Mouse (Mus musculus): ENCODE measurements around the gene Mark2. TPM values are rescaled to one million over a fixed set of nuclear protein-coding genes. Genes with fewer than 3 reads are reported as not detected.

The Mark2 gene
- polyA plus RNA-seq, 1 experiment from 2014 or later, result 63.8 TPM

DNA sequence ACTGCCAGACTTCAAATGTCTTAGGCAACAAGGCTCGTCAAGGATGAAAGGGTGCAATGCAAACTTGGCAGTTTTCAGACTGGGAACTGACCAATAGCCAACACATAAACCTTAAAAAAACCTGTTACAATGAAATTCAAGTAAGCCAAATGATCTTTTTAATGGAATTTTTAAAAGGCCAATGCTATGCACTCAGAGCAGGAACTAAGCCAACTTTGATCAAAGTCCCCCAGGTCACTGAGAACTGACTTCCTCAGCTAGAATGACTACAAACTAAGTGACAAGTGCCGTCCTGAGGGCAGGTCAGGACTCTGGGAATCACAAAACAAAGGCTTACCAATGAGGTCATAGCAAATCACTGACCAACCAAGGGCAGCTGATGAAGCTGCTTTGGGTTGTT is 21.5 kb downstream of the Mark2 start:
- no peaks in the 10 kb centered on the region for H3K27me3 ChIP-seq
- H3K9me3 ChIP-seq, result no peaks in the 10 kb centered on the region
- no peak overlapping the region for H3K27ac ChIP-seq (replicated peaks)
- ATAC-seq (ENCODE audit: low FRiP score, low read depth), result no peak
- 78% methylated on average over 2 of the region's 2 CpGs for WGBS
- no peak overlapping the region for H3K4me2 ChIP-seq (replicated peaks)
- H3K9ac ChIP-seq (replicated peaks), result no peak overlapping the region
- H3K4me1 ChIP-seq, result peaks cover 6% of the 10 kb centered on the region; the same call in 1 of the 2 replicates
- H3K36me3 ChIP-seq, result no peaks in the 10 kb centered on the region
- no peak overlapping the region for H3K4me3 ChIP-seq

DNA sequence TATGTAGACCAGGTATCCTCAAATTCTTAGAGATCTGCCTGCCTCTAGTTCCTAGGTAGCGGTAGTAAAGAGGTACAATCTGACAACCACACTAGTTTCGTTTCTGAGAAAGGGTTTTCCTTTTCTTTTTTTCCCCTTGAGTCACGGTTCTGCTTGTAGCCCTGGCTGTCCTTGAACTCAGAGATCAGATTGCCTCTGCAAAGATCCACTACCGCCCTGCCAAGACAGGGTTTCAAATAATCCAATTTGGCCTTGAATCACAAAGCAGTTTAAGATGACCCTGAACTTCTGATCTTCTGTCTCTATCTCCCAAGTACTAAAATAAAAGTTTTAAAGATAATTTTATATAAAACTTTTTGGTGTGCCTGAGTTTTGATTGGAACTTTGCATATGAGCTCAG is 23.9 kb downstream of the Mark2 start:
- no peak for ATAC-seq (ENCODE audit: low FRiP score, low read depth)
- Histone ChIP-seq H3K27ac (replicated peaks) (no peak overlapping the region), H3K9ac (replicated peaks) (no peak overlapping the region), H3K4me2 (replicated peaks) (no peak overlapping the region), H3K36me3 (no peaks in the 10 kb centered on the region), H3K27me3 (no peaks in the 10 kb centered on the region), H3K4me3 (no peak overlapping the region), H3K4me1 (peaks cover 8% of the 10 kb centered on the region; the same call in 1 of the 2 replicates), H3K9me3 (no peaks in the 10 kb centered on the region)
- 86% methylated on average over 4 of the region's 4 CpGs for WGBS

DNA sequence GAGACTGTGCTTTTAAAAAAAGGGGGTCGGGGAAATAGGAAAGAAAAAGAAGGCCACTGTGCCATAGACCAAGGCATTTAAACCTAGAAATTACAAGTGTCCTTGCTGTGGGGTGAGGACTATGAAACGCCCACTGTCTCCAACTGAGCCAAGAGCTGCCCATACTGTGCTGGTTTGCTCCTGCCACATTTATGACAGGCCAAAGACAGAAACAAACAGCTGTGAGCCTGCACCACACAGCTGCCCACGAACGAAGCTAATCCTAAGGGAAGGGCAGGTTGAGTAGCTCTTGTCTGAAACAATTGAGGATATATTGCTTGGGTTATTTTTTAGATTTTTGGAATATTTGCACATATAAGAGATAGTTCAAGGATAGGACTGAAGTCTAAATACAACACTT is 24.8 kb downstream of the Mark2 start:
- Histone ChIP-seq H3K4me2 (replicated peaks) (no peak overlapping the region), H3K9me3 (no peaks in the 10 kb centered on the region), H3K4me3 (no peak overlapping the region), H3K9ac (replicated peaks) (no peak overlapping the region), H3K36me3 (no peaks in the 10 kb centered on the region), H3K27ac (replicated peaks) (no peak overlapping the region), H3K4me1 (peaks cover 8% of the 10 kb centered on the region; the same call in 1 of the 2 replicates), H3K27me3 (no peaks in the 10 kb centered on the region)
- no peak for ATAC-seq (ENCODE audit: low FRiP score, low read depth)
- 83% methylated on average over 4 of the region's 4 CpGs for WGBS

DNA sequence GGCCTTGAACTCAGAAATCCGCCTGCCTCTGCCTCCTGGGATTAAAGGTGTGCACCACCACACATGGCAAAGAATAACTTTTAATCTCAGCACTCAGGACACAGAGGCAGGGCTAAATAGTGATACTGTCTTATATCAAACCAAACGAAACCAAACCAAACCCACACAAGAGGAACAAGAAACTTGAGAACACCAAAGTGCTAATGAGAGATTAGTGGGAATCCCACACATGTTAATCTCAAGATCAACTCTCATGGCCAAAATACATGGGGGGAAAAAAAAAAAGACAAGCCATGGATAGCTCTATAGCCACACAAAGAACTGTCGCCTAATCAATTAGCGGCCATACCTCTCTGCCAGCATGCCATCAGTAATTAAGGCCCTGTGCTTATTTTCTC is 26.1 kb downstream of the Mark2 start:
- no peaks in the 10 kb centered on the region for H3K9me3 ChIP-seq
- no peak for ATAC-seq (ENCODE audit: low FRiP score, low read depth)
- H3K4me2 ChIP-seq (replicated peaks), result no peak overlapping the region
- H3K4me1 ChIP-seq, result peaks cover 18% of the 10 kb centered on the region
- H3K27ac ChIP-seq (replicated peaks), result no peak overlapping the region
- H3K27me3 ChIP-seq, result no peaks in the 10 kb centered on the region
- H3K36me3 ChIP-seq, result no peaks in the 10 kb centered on the region
- 90% methylated on average over 4 of the region's 4 CpGs for WGBS
- H3K4me3 ChIP-seq, result no peak overlapping the region
- no peak overlapping the region for H3K9ac ChIP-seq (replicated peaks)

DNA sequence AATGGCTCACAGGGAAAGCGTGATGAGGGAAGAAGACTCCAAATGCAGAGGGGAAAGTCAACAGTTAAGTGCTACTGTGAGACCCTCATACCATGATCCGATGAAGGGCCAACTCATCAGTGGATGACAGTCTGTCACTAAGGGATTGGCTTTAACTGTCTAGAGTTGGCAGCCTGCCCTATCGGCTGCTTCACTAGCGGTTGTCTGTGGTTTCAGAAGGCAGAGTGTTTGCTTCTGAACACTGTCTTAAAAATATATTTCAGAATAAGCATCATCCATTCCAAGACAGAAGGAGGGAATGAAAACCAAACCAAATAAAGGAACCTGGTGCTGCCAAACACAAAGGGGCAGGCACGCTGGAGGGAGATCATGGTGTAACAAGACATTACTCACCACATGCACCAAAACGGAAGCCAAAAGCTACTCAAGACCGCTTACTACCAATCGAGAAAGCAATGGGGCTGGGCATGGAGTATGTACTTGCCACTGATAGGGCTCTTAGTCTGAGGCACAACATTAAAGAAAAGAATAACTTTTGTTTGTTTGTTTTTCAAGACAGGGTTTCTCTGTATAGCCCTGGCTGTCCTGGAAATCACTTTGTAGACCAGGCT is 26.6 kb downstream of the Mark2 start:
- Histone ChIP-seq H3K9me3 (no peaks in the 10 kb centered on the region), H3K9ac (replicated peaks) (no peak overlapping the region), H3K27me3 (no peaks in the 10 kb centered on the region), H3K4me1 (peaks cover 23% of the 10 kb centered on the region), H3K36me3 (no peaks in the 10 kb centered on the region), H3K27ac (replicated peaks) (no peak overlapping the region), H3K4me3 (no peak overlapping the region), H3K4me2 (replicated peaks) (no peak overlapping the region)
- no peak for ATAC-seq (ENCODE audit: low FRiP score, low read depth)
- WGBS, result 94% methylated on average over 8 of the region's 8 CpGs

DNA sequence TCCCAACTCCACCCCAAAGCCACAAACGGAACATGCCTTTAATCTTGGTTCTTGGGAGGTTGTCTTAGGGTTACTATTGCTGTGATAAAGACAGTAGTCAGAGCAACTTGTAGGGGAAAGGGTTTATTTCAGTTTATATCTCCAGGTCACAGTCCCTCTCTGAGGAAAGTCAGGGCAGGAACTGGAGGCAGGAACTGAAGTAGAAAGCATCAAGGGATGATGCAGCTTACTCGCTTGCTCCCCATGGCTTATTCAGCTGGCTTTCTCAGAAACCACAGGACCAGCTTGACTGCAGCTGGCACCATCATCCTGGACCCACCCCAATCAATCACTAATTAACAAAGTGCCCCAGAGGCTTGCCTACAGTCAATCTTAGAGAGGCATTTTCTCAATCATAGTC is 28.0 kb downstream of the Mark2 start:
- ATAC-seq (ENCODE audit: low FRiP score, low read depth), result no peak
- whole genome bisulfite sequencing, result 89% methylated on average over 2 of the region's 2 CpGs
- Histone ChIP-seq H3K4me1 (peaks cover 32% of the 10 kb centered on the region), H3K4me3 (no peak overlapping the region), H3K36me3 (no peaks in the 10 kb centered on the region), H3K4me2 (replicated peaks) (no peak overlapping the region), H3K27me3 (no peaks in the 10 kb centered on the region), H3K9me3 (no peaks in the 10 kb centered on the region), H3K9ac (replicated peaks) (no peak overlapping the region), H3K27ac (replicated peaks) (no peak overlapping the region)

DNA sequence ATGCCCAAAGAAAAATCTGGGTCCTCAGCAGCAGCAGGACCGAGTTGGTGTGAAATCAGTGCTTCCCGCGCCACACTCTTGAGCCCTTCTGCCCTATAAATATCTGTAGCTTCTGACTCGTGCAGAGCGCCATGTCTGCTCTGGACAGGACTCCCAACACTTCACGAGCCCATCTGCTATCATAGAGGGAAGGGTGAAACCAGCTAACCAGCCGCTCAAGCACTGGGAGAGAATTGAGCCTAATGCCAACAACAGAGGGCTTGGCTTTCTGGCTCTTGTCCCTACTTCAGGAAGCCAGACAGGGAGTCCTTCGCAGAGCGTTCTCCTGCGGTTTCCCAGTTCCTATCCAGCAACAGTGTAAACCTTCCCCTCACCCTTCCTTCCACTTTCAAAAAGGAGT is 30.4 kb downstream of the Mark2 start:
- H3K4me3 ChIP-seq, result no peak overlapping the region
- no peak overlapping the region for H3K4me2 ChIP-seq (replicated peaks)
- H3K4me1 ChIP-seq, result peaks cover 51% of the 10 kb centered on the region
- 44% methylated on average over 10 of the region's 10 CpGs for WGBS
- H3K36me3 ChIP-seq, result no peaks in the 10 kb centered on the region
- H3K9ac ChIP-seq (replicated peaks), result no peak overlapping the region
- no peaks in the 10 kb centered on the region for H3K9me3 ChIP-seq
- H3K27ac ChIP-seq (replicated peaks), result no peak overlapping the region
- H3K27me3 ChIP-seq, result no peaks in the 10 kb centered on the region
- no peak for ATAC-seq (ENCODE audit: low FRiP score, low read depth)

DNA sequence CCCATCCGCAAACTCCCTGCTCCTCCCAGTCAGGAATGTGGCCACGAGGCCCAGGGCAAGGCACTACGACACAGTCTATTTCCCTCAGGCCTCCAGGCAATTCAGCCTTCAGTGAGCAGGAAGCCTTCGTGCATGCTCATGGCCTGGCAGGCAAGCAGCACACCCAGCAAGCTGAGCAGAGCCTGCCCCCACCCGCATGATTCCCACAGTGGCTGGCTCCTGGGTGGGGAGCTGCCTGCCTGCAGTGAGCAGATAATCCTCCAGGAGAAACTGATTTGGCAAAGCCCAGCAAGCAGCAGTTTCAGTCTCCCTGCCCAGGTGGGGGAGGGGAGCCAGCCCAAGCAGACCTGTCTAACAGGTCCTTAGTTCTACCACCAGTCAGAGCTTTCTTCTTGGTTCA is 31.0 kb downstream of the Mark2 start:
- no peak overlapping the region for H3K9ac ChIP-seq (replicated peaks)
- no peaks in the 10 kb centered on the region for H3K9me3 ChIP-seq
- 21% methylated on average over 5 of the region's 5 CpGs for WGBS
- H3K27me3 ChIP-seq, result no peaks in the 10 kb centered on the region
- H3K4me1 ChIP-seq, result peaks cover 45% of the 10 kb centered on the region
- no peak overlapping the region for H3K4me3 ChIP-seq
- H3K4me2 ChIP-seq (replicated peaks), result no peak overlapping the region
- no peaks in the 10 kb centered on the region for H3K36me3 ChIP-seq
- ATAC-seq (ENCODE audit: low FRiP score, low read depth), result no peak
- no peak overlapping the region for H3K27ac ChIP-seq (replicated peaks)

DNA sequence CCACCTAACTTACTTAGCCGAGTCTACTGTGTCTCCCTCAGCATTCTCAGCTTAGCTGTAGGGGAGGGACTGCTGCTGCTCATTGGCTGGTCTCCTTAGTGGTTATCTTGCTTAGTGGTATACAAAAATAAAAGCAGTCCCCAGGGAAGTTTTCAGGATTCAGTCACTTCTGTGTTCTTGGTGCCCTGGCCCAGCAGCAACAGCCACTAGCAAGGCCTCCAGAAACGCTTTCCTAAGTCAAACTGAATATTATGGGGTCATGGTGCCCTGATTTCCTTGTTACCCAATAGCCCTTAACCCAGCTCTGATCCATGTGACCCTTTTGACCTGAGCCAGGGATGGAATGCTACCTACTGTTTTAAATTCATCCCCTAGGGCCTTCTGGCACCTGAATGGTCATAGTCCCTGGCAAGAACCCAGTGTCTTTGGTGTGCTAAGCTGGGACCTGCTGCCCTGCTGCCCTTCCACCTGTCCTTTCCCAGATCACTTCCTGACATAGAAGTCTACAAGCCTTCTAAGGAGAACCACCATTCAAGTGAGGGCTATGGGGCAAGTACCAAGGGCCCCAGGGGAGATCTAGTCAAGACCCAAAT is 31.8 kb downstream of the Mark2 start:
- Histone ChIP-seq H3K4me3 (no peak overlapping the region), H3K36me3 (no peaks in the 10 kb centered on the region), H3K4me1 (peaks cover 43% of the 10 kb centered on the region), H3K9me3 (no peaks in the 10 kb centered on the region), H3K27ac (replicated peaks) (no peak overlapping the region), H3K9ac (replicated peaks) (no peak overlapping the region), H3K4me2 (replicated peaks) (no peak overlapping the region), H3K27me3 (no peaks in the 10 kb centered on the region)
- no peak for ATAC-seq (ENCODE audit: low FRiP score, low read depth)
- 84% methylated on average over 2 of the region's 2 CpGs for WGBS

DNA sequence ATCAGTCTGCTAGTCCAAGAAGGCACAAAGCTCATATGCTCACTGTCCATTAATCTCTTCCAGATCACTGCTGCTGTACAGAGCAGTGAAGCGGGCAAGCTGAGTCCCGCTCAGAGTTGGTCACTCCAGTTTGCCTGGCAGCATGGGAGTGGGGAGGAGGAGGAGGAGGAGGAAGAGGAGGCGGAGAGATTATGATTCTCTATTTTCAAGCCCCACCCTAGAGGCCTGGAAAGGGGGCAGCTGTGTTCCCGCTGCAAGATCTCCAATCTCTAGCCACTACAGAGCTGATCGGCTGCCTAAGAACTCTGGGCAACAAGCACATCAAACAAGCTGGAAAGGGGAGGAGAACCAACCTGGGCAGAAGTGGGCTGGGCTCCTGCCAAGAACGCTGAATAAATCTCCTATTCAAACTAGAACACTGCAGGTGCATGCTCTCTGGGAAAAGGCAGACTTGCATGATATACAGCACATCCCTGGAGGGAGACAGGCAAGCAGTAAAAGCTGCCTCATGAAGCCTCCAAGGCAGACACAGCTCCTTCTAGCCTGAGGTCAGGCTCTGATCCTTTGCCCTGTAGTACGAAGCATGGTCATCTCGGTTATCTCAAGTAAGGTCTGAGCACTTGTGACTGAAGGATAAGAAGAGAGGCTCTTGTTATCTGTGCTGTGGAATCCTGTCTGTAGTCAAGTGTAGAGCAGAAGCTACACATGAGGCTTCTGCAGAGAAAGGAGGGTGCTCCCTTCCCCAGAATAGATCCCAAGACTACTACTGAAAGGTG is 33.5 kb downstream of the Mark2 start:
- Histone ChIP-seq H3K9me3 (no peaks in the 10 kb centered on the region), H3K4me2 (replicated peaks) (no peak overlapping the region; the same call in 1 of the 2 replicates), H3K27me3 (no peaks in the 10 kb centered on the region), H3K9ac (replicated peaks) (peak overlapping the region; percentile 31; the same call in 1 of the 2 replicates), H3K4me1 (peaks cover 43% of the 10 kb centered on the region), H3K36me3 (no peaks in the 10 kb centered on the region), H3K4me3 (no peak overlapping the region), H3K27ac (replicated peaks) (peak overlapping the region; percentile 39; the same call in 1 of the 2 replicates)
- no peak for ATAC-seq (ENCODE audit: low FRiP score, low read depth)
- 54% methylated on average over 8 of the region's 8 CpGs for WGBS

DNA sequence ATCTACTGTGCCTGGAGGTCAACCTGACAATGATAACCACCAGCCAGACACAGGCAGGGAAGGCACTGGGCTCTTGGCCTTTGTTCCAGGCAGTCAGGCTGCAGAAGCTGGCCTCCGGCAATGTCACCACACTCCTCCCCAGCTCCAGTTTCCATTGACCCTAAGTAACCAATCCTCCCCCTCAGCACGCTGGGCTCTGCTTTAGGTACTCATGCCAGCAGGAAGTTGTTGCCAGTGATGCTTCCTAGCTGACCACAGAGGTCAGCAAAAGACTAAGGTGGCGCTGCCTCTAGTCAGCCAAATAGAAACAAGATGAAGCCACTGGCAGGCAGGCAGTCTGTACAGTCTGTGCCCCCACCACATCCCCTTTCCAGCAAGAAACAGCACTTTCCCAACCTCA is 34.7 kb downstream of the Mark2 start:
- no peak for ATAC-seq (ENCODE audit: low FRiP score, low read depth)
- Histone ChIP-seq H3K9me3 (no peaks in the 10 kb centered on the region), H3K9ac (replicated peaks) (no peak overlapping the region), H3K36me3 (no peaks in the 10 kb centered on the region), H3K4me1 (peaks cover 43% of the 10 kb centered on the region), H3K4me3 (no peak overlapping the region), H3K27ac (replicated peaks) (no peak overlapping the region), H3K27me3 (no peaks in the 10 kb centered on the region), H3K4me2 (replicated peaks) (no peak overlapping the region)
- WGBS, result 70% methylated on average over 3 of the region's 3 CpGs
